Mouse (Mus musculus): ENCODE measurements around the gene Phf21b. TPM values are rescaled to one million over a fixed set of nuclear protein-coding genes. Genes with fewer than 3 reads are reported as not detected.

Phf21b gene
- polyA plus RNA-seq, 1 experiment = not detected

- 63% methylated on average over 5 of the region's 5 CpGs for WGBS
These were observed 44.7 kb downstream of the Phf21b start for GRCm38 (mm10) chr15:84811126-84811525.

DNA sequence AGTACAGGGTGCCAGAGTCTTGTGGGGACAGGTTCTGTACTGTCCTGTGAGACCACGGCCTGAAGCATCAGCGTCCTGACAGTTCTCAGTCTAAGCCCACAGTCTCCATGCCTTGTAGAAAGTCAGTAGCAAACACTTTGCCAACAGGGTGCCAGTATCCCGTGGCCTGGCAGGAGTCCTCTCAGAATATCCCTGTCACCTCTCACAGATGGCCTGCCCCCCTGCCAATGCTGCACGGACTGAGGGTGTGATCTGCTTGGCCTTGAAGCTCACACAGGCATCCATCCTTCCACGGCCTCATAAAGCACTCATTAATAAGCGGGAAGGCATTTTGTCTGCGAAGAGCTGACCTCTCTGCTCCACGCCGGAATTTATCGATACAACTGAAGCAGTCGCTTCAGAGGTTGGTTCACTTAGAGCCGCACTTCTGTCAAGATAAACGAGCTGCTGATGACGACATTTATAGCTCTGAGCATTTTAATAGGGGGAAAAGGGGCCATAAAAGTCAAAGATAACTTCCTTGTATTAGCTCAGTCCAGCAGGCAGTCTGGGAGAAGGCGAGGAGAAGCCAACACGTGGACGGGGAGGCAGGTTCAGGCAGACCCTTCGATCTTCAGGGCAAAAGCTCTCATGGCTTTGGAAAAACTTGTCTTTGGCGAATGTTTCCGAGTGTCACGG lies 46.4 kb downstream of the Phf21b start:
- TF ChIP-seq CTCF (IDR thresholded peaks at IDR 0.05; ENCODE audit: insufficient read depth, low read depth, low read length) (no peak), POLR2A (IDR thresholded peaks at IDR 0.05; ENCODE audit: insufficient read depth, low read depth, low read length) (no peak)
- Histone ChIP-seq H3K4me3 (ENCODE audit: insufficient read depth, low read depth, low read length) (no peak overlapping the region), H3K27ac (ENCODE audit: insufficient read depth, low read depth, low read length) (no peak overlapping the region), H3K4me1 (ENCODE audit: control insufficient read depth, insufficient read depth, low read length) (peaks cover 24% of the 10 kb centered on the region)
- 85% methylated on average over 21 of the region's 21 CpGs for WGBS

More at GRCm38 (mm10) chr15:84811126-84811525, 44.7 kb downstream of the Phf21b start:
- Histone ChIP-seq H3K4me3 (ENCODE audit: insufficient read depth, low read depth, low read length) (no peak overlapping the region), H3K4me1 (ENCODE audit: control insufficient read depth, insufficient read depth, low read length) (peaks cover 38% of the 10 kb centered on the region), H3K27ac (ENCODE audit: insufficient read depth, low read depth, low read length) (no peak overlapping the region)
- no peak for TF ChIP-seq POLR2A (IDR thresholded peaks at IDR 0.05; ENCODE audit: insufficient read depth, low read depth, low read length)
- no peak for TF ChIP-seq CTCF (IDR thresholded peaks at IDR 0.05; ENCODE audit: insufficient read depth, low read depth, low read length)

- Histone ChIP-seq H3K27ac (ENCODE audit: insufficient read depth, low read depth, low read length) (no peak overlapping the region), H3K4me3 (ENCODE audit: insufficient read depth, low read depth, low read length) (no peak overlapping the region), H3K4me1 (ENCODE audit: control insufficient read depth, insufficient read depth, low read length) (peaks cover 4% of the 10 kb centered on the region; the same call in 1 of the 2 replicates)
- 47% methylated on average over 3 of the region's 3 CpGs for WGBS
- TF ChIP-seq POLR2A (IDR thresholded peaks at IDR 0.05; ENCODE audit: insufficient read depth, low read depth, low read length) (no peak), CTCF (IDR thresholded peaks at IDR 0.05; ENCODE audit: insufficient read depth, low read depth, low read length) (peak; percentile 60)
These were observed 52.2 kb downstream of the Phf21b start for GRCm38 (mm10) chr15:84803685-84804084.

DNA sequence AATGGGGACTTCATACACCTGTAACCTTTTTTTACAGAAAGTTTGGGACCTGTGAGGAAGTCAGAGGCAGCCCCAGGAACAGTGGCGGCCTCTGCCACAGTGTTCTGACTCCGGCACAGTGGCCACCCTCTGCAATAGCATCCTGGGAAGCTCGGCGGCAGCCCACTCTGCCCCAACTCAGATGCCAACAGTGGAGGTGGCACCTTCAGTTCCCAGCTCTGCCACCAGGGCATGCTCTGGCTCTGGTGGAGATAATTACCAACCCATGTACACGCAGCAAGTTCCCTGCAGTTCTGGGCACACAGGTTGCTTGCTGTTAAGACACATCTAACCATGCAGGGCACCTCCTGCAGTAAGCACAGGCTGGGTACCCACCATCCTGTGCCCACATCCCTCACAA lies 55.7 kb downstream of the Phf21b start:
- Histone ChIP-seq H3K27ac (ENCODE audit: insufficient read depth, low read depth, low read length) (no peak overlapping the region), H3K4me1 (ENCODE audit: control insufficient read depth, insufficient read depth, low read length) (peaks cover 4% of the 10 kb centered on the region; the same call in 1 of the 2 replicates), H3K4me3 (ENCODE audit: insufficient read depth, low read depth, low read length) (no peak overlapping the region)
- WGBS = 52% methylated on average over 5 of the region's 5 CpGs
- peak; percentile 50; the same call in 1 of the 2 replicates for TF ChIP-seq CTCF (IDR thresholded peaks at IDR 0.05; ENCODE audit: insufficient read depth, low read depth, low read length)
- TF ChIP-seq POLR2A (IDR thresholded peaks at IDR 0.05; ENCODE audit: insufficient read depth, low read depth, low read length) = no peak

DNA sequence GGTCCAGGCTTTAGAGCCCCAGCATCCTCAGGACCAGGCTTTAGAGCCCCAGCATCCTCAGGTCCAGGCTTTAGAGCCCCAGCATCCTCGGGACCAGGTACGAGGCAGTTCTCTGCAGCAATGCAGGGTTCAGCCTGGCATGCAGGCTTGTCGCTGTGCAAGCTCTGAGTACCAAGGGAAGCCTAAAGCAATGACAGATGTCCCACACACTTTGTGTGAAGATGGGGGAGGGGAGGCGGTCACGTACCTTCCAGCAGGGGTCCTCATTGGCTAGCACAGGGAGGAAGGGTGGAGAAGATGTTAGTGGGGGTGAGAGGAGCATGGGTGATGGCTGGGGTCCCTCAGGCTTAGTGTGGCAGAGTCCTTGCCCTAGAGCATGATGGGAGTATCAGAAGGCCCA lies 62.2 kb downstream of the Phf21b start:
- H3K4me3 ChIP-seq (ENCODE audit: insufficient read depth, low read depth, low read length) = no peak overlapping the region
- no peak overlapping the region for H3K27ac ChIP-seq (ENCODE audit: insufficient read depth, low read depth, low read length)
- WGBS = 91% methylated on average over 5 of the region's 5 CpGs
- H3K4me1 ChIP-seq (ENCODE audit: control insufficient read depth, insufficient read depth, low read length) = no peaks in the 10 kb centered on the region
- TF ChIP-seq POLR2A (IDR thresholded peaks at IDR 0.05; ENCODE audit: insufficient read depth, low read depth, low read length) (no peak), CTCF (IDR thresholded peaks at IDR 0.05; ENCODE audit: insufficient read depth, low read depth, low read length) (no peak)

GRCm38 (mm10) chr15:84787161-84787560 lies 68.7 kb downstream of the Phf21b start:
- Histone ChIP-seq H3K4me3 (ENCODE audit: insufficient read depth, low read depth, low read length) (no peak overlapping the region), H3K27ac (ENCODE audit: insufficient read depth, low read depth, low read length) (no peak overlapping the region), H3K4me1 (ENCODE audit: control insufficient read depth, insufficient read depth, low read length) (no peaks in the 10 kb centered on the region)
- WGBS = 80% methylated on average over 10 of the region's 10 CpGs
- TF ChIP-seq POLR2A (IDR thresholded peaks at IDR 0.05; ENCODE audit: insufficient read depth, low read depth, low read length) = no peak
- TF ChIP-seq CTCF (IDR thresholded peaks at IDR 0.05; ENCODE audit: insufficient read depth, low read depth, low read length) = no peak

- TF ChIP-seq CTCF (IDR thresholded peaks at IDR 0.05; ENCODE audit: insufficient read depth, low read depth, low read length) (no peak), POLR2A (IDR thresholded peaks at IDR 0.05; ENCODE audit: insufficient read depth, low read depth, low read length) (no peak)
- H3K4me1 ChIP-seq (ENCODE audit: control insufficient read depth, insufficient read depth, low read length) = no peaks in the 10 kb centered on the region
- WGBS = 96% methylated on average over 16 of the region's 16 CpGs
- H3K27ac ChIP-seq (ENCODE audit: insufficient read depth, low read depth, low read length) = no peak overlapping the region
- no peak overlapping the region for H3K4me3 ChIP-seq (ENCODE audit: insufficient read depth, low read depth, low read length)
These were observed 71.0 kb downstream of the Phf21b start for GRCm38 (mm10) chr15:84784812-84785211.

DNA sequence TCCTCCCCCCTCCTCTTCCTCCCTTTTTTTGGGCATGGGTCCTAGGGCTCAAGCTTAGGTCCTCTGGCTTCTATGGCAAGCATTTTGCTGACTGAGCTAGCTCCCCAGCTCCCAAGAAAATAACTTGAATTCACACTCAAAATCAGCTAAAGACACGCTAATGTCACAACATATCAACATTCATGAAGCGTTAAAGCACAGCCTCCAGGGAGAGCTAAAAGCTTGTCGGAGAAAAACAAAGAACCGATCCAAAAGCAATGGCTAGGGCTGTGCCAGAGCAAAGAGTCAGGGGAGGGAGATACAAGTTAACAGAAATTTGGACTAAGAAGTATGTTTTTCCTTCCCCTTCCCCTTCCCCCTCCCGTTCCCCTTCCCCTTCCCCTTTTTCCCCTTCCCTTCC lies 77.3 kb downstream of the Phf21b start:
- WGBS = 12% methylated on average over 5 of the region's 5 CpGs
- Histone ChIP-seq H3K4me1 (ENCODE audit: control insufficient read depth, insufficient read depth, low read length) (peaks cover 12% of the 10 kb centered on the region), H3K27ac (ENCODE audit: insufficient read depth, low read depth, low read length) (no peak overlapping the region), H3K4me3 (ENCODE audit: insufficient read depth, low read depth, low read length) (no peak overlapping the region)
- no peak for TF ChIP-seq CTCF (IDR thresholded peaks at IDR 0.05; ENCODE audit: insufficient read depth, low read depth, low read length)
- TF ChIP-seq POLR2A (IDR thresholded peaks at IDR 0.05; ENCODE audit: insufficient read depth, low read depth, low read length) = no peak

- Histone ChIP-seq H3K4me1 (ENCODE audit: control insufficient read depth, insufficient read depth, low read length) (peaks cover 14% of the 10 kb centered on the region), H3K4me3 (ENCODE audit: insufficient read depth, low read depth, low read length) (no peak overlapping the region), H3K27ac (ENCODE audit: insufficient read depth, low read depth, low read length) (no peak overlapping the region)
- WGBS = 33% methylated on average over 20 of the region's 20 CpGs
- TF ChIP-seq POLR2A (IDR thresholded peaks at IDR 0.05; ENCODE audit: insufficient read depth, low read depth, low read length) = no peak
- no peak for TF ChIP-seq CTCF (IDR thresholded peaks at IDR 0.05; ENCODE audit: insufficient read depth, low read depth, low read length)
These were observed 80.3 kb downstream of the Phf21b start for GRCm38 (mm10) chr15:84775421-84776174.

Data from olfactory bulb, adult 2 months (tissue).